ENCODE assay signal across 12 mouse cellular contexts in genomic region chr1:137591295-137591694, GRCm38 (mm10).
DNase-seq lines count a peak whose midpoint lies in the region; ATAC-seq and TF ChIP-seq lines count a peak whose summit lies in the region.
"Had no signal": no experiment of that assay in that cellular context is flagged by ENCODE, and none has a peak within 500 bp of the region (broad histone marks: within the 10 kb centered on the region; RNA-seq: fewer than 3 reads in every experiment).

No protein-coding gene starts in this region.

- no peaks in the 10 kb centered on the region for H3K4me1 ChIP-seq in kidney, adult 2 months (ENCODE audit: control insufficient read depth, insufficient read depth, low read length)
- H3K4me1 ChIP-seq in kidney, embryonic 14.5 days (ENCODE audit: control insufficient read depth, insufficient read depth, low read length) = no peaks in the 10 kb centered on the region

- no peaks in the 10 kb centered on the region for H3K9me3 ChIP-seq in kidney, embryonic 14.5 days (ENCODE audit: control insufficient read depth, low read length)

- peak; percentile 42 for DNase-seq in kidney, adult 2 months
- peak; percentile 32 for DNase-seq in embryo, embryonic 11 days
- DNase-seq in lung, postnatal 14 days = peak; percentile 46
- DNase-seq in ovary, adult 18-20 months (ENCODE audit: low spot score) = no peak
- no peak for DNase-seq in left cerebral cortex, adult 8-10 months (ENCODE audit: low spot score in 2 of 2)
- DNase-seq: thymus, adult 2 months had no signal

- no peak overlapping the region for H3K27ac ChIP-seq in kidney, adult 2 months (ENCODE audit: insufficient read depth, low read depth, low read length)
- no peak overlapping the region for H3K27ac ChIP-seq in kidney, embryonic 14.5 days (ENCODE audit: low read depth, low read length)
- H3K27ac ChIP-seq: liver, embryonic 14.5 days had no signal

- no peak overlapping the region for H3K9ac ChIP-seq in kidney, embryonic 14.5 days (ENCODE audit: low read depth, low read length)
- H3K9ac ChIP-seq: liver, embryonic 14.5 days had no signal

- WGBS in kidney, adult 2 months = 53% methylated on average over 3 of the region's 3 CpGs
- WGBS in kidney, embryonic 14.5 days = 58% methylated on average over 3 of the region's 3 CpGs

- no peak for TF ChIP-seq CTCF in kidney, adult 2 months (conservative IDR thresholded peaks at IDR 0.05; ENCODE audit: insufficient read depth, insufficient read length, low read depth, low read length)

- H3K4me3 ChIP-seq in kidney, adult 2 months (ENCODE audit: insufficient read depth, low read depth, low read length) = no peak overlapping the region
- no peak overlapping the region for H3K4me3 ChIP-seq in kidney, embryonic 14.5 days (ENCODE audit: low read length)

- H3K36me3 ChIP-seq in kidney, adult 2 months (ENCODE audit: control insufficient read depth, insufficient read depth, low read length) = no peaks in the 10 kb centered on the region
- H3K36me3 ChIP-seq in kidney, embryonic 14.5 days (ENCODE audit: control insufficient read depth, insufficient read depth, low read length) = no peaks in the 10 kb centered on the region

- H3K4me2 ChIP-seq in kidney, embryonic 14.5 days (replicated peaks; ENCODE audit: low read depth, low read length) = no peak overlapping the region

- no peak for ATAC-seq in kidney, embryonic 14.5 days (ENCODE audit: low FRiP score, low TSS enrichment)
- ATAC-seq in cerebellum, adult (ENCODE audit: insufficient number of reproducible peaks, low FRiP score, low TSS enrichment) = peak; percentile 52
- no peak for ATAC-seq in monocyte, adult 5-6 weeks (replicated peaks; ENCODE audit: insufficient number of reproducible peaks, low FRiP score, low TSS enrichment, poor library complexity, severe bottlenecking)
- ATAC-seq: activated CD4-positive, CD25-positive, alpha-beta regulatory T cell, adult 4 months; forebrain, embryonic 14.5 days had no signal

- no peaks in the 10 kb centered on the region for H3K27me3 ChIP-seq in kidney, adult 2 months (replicated peaks; ENCODE audit: control insufficient read depth, insufficient read depth, low read length)
- H3K27me3 ChIP-seq in kidney, embryonic 14.5 days (ENCODE audit: control insufficient read depth, insufficient read depth, low read length) = no peaks in the 10 kb centered on the region

- no peak for TF ChIP-seq POLR2A in kidney, adult 2 months (IDR thresholded peaks at IDR 0.05; ENCODE audit: low read depth, low read length)

Comparison
In these comparisons a context has a peak if more than half of its experiments do, and no peak if none do; other contexts are left out.
1. DNase-seq: peak in kidney, adult 2 months (single experiment), embryo, embryonic 11 days (single experiment) and lung, postnatal 14 days (single experiment); none in ovary, adult 18-20 months (single experiment) and left cerebral cortex, adult 8-10 months (0 of 2).